Mouse (Mus musculus): Measurements from ENCODE around the gene Scp2.
"Not testable (repeated sequence)": the region's sequence is repeated elsewhere in the genome, so short reads cannot be mapped to it uniquely, and the experiment has no call there.

The Scp2 gene

DNA sequence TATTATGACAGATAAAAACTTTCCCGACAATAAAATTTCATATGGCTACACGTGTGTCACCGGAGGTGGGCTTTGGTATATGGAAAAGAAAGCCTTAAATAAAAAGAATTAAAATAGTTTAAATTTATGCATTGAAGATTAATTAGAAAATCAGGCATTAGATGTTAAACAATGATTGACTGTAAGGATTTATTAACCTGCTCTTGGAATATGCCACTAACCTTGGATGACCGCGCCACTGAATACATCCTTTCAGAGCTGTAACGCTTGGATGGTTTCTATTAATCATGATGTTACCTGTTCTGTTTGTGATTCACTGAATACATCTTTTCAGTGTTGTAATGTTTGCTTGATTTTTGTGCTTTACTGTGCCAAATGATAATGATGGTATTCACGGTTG is 35.1 kb downstream of the Scp2 start:
- DNase-seq (ENCODE audit: low read depth in 1 of 2, low spot score in 2 of 2) = no peak

DNA sequence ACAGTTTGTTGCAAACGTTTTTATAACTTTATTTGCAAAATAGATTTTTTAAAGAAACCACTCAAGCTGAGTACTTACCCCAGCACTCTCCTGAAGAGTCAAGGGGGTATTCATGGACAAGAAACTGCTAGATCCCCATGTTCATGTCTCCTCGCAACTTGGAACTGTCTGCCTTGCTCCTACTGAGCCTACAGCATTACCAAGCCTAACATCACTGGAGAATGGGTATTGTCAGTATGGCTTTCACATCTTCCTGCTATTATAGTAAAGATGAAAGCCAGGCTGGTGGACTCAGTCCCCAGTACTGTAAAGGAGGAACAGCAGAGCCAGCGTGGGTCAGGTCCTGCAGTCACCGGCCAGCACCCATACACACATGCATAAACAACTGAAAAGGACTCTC is 48.5 kb downstream of the Scp2 start, which contains the start of gene Podn:
Gene Podn, minus strand, starts transcription at position 101 of the 400 bp plus-strand sequence.
- DNase-seq (ENCODE audit: low read depth in 1 of 2, low spot score in 2 of 2) = no peak

DNA sequence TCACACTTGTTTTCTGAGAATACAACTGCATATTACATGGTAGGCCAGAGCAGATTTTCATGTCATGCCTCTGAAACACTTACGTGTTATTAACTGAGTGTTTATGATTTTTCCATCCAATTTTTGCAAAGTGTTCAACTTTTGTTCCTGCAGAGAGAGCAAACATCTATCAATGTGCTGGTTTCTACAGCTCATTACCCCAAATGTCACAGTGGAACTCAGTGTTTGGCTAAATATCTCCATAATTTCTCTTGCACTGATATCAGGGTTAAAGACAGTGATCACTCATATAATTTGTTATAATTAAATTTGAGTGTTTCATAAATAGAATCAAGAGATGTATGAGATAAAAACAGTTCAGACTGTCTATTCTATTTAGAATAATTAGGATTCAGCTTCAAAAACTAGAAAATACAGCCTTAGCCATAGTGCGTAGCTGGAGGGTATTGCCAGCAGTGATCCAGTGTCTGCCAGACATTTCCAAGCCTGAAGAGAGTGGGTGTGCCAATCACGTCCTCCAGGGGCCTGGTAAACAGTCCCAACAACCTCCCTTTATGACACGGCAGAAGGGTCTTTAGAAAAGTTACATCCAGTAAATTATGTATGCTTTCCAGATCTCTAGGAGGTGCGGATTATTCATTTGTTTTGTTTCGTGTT is 51.9 kb downstream of the Scp2 start:
- no peak for DNase-seq (ENCODE audit: low read depth in 1 of 2, low spot score in 2 of 2)

DNA sequence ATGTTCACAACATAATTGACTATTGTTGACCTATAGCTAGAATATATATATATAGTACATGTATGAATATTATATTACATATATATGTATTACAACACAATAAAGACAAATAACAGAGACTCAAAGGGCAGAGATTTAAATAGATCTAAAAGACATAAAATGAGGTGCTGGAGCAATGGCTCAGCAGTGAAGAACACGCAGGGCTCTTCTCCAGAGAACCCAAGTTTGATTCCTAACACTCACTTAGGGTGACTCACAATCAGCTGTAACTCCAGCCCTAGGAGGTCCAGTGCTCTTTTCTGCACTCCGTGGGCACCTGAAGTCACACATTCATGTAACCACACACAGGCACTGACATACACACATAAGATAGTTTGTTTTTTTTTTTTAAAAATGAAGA is 60.8 kb downstream of the Scp2 start:
- DNase-seq (ENCODE audit: low read depth in 1 of 2, low spot score in 2 of 2) = no peak

DNA sequence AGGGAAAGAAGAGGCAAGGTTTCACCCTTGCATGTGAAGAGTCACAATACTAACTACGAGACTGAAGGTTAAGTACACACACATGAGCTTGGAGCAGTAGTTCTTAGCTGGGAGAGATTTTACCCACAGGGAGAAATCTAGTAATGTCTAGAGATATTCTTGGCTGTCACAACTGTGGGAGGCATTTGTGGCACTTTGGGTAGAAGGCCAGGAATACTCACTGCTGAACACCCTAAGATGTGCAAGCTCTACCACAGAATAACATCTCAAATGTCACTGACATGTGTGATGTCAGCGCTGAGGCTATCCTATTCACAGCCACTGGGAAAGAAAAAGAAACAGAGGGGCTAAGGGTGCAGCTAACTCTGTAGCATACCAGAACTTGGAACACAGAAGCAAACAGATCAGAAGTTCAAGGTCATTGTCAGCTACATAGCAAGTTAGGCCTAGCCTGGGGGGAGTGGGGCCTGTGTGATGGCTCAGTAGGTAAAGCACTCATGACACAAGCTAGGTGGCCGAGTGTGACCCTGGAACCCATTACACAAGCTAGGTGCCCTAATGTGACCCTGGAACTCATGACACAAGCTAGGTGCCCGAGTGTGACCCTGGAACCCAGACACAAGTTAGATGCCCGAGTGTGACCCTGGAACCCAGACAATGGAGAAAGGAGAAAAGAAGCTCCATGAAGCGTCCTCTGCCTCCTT is 61.6 kb downstream of the Scp2 start:
- DNase-seq (ENCODE audit: low read depth in 1 of 2, low spot score in 2 of 2) = no peak

DNA sequence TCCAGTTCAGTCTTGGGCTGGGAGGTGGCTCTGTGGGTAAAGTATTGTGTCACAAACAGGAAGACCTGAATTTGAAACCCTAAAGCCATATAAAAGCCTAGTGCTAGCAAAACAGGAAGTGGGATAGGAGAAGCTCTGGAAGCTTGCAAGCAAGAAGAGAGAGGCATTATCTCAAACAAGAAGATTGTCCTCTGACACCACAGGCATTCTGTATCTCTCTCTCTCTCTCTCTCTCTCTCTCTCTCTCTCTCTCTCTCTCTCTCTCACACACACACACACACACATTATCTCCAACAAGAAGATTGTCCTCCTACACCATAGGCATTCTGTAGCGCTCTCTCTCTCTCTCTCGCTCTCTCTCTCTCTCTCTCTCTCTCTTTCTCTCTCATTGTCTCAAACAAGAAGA is 62.4 kb downstream of the Scp2 start:
- DNase-seq (ENCODE audit: low read depth in 1 of 2, low spot score in 2 of 2) = no peak

DNA sequence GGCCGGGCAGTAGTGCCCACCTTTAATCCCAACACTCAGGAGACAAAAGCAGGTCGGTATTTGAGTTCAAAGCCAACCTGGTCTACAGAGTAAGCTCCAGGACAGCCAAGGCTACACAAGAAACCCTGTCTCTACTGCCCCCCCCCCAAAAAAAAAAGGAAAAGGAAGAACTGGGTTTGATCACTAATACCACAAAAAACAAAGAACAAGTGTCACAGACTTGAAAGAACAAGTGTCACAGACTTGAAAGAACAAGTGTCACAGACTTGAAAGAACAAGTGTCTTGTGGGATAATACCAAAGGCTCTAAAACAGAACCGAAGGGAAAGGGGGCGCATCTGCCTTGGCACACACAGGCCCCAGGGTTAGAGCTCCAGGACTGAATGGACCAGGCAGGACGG is 63.9 kb downstream of the Scp2 start:
- no peak for DNase-seq (ENCODE audit: low read depth in 1 of 2, low spot score in 2 of 2)

DNA sequence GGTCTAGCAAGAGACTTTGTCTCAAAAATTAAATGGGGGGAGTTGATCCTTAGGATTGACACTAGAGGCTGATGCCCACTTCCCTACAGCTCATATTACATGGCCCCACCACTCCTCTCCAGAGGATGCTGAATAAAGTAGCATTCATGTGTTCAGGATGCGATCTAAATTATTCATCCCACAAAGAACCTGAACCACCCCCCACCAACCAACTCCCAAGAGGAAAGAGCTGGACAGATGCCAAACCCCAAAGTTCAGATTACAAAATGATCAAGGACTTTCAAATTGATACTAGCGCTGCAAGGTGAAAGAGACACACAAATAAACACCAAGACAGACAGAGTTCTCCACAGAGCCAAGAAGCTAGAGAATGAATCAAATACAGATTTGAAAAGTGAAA is 65.0 kb downstream of the Scp2 start:
- no peak for DNase-seq (ENCODE audit: low read depth in 1 of 2, low spot score in 2 of 2)

DNA sequence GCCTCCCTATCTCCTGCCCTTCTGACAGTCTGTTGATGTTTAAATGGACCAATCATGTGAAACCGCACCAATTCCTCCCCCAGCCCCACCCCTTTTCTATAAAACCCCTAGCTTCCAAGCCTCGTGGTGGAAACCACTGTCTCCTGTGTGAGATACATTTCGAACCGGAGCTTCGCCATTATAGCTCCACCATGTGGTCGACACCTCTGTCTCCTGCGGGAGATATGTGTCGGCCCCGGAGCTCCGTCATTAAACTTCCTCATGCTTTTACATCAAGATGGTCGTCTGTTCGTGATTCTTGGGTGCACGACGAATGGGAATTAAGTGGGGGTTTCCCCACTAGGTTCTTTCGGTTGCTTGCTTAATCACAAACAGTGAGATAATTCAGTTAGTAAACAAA is 65.6 kb downstream of the Scp2 start:
- DNase-seq (ENCODE audit: low read depth in 1 of 2, low spot score in 2 of 2) = not testable (repeated sequence)

DNA sequence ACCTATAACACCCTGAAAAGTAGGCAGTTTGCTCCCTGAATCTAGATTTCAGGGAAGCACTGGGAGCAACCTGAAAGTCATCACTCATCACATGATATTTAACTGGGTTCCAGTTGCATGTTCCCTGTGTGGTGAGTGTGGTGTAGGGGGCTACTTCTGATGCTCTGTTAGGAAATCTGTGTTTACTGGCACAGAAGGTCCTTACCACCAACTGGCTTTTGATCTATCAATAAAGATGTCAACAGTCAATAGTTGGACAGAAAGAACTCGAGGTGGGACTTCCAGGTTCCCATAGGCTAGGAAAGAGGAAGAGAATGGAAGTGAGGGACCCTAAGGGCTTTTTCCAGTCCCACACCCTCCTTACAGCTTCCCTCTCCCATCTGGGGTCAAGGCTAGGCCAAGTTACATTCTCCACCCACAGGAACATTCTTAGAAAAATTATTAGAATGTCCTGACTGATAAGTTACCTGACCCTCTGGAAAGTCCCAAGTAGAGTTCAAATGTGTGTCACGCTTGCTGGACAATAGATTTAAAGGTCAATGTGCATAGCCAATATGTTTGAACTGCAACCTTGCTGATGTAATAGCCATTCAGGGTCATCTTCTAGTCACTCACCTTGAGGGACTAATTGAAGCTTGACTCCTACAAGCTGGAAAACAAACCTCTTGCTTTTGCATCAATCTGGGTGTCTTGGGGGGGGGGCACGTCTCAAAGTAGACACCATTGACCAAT is 67.4 kb downstream of the Scp2 start:
- DNase-seq (ENCODE audit: low read depth in 1 of 2, low spot score in 2 of 2) = no peak

DNA sequence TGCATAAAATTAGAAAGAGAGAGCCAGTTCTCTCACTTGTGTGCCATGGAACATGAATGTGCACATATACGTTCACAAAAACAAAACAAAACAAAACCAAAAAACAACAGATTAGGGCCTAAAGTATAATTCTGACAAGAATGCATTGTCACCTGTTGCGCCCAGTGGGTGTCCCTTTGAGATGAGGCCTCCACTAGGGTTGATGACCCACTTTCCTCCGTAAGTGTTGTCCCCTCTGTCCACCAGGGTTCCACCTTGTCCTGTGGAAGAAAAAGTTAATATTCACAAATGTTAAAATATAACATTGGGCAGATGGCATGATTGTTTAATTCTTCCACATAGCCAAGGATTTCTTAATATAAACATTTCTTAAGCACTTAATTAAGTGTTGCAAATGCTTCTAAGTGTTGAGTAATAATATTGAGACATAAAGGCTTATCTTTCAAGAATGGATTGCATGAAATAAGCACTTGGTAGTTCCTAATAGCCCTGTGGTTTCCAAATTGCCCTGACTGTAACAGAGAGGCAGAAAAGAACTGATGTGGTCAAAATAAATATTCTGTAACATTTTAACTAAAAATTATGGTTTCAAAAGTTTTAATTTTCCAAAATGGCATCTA is 70.5 kb downstream of the Scp2 start:
- DNase-seq (ENCODE audit: low read depth in 1 of 2, low spot score in 2 of 2) = no peak

DNA sequence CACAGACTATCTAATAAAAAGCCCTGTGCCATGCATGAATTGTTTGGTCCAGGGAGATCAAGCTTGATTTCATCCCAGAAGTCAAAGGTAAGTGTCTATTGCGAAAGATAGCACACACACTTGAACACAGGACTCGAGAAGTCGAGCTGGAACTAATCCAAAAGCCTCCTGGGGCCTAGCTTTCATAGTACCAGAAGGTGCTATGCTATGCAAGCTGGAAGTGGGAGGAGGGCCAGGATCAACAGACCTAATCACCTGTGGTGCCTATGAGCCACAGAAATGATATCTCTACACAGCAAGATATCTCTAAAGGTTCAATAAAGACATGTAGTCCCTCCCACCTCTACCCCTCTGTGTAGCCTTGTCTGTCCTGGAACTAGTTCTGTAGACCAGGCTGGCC is 72.7 kb downstream of the Scp2 start:
- no peak for DNase-seq (ENCODE audit: low read depth in 1 of 2, low spot score in 2 of 2)

DNA sequence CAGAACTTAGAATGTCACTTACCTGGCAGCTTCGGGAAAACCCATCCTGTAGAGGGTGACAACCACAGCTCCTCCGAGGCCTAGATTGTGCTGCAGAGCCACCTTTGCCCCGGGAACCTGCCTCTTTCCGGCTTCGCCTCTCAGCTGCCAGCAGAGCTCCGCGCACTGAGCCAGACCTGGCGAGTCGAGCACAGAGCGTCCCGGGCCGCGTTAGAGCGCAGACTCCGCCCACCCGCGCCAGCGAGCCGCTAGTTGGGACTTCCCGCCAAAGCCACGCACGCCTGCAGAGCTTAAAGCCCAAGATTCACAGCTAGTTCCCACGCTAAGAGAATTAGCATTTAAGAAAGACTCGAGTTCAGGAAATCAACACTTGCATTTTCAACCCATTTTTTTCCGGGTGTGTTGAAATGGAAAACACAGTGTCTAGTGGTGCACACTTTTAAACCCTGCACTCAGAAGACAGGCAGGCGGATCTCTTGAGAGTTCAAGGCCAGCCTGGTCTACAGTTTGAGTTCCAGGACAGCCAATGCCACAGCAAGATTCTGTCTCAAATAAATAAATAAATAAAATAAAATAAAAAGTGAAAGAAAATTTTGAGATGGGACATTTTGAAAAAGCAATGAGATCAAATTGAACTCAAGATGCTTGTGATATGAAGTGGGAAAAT is 73.4 kb downstream of the Scp2 start:
- peak; percentile 82 to 90 for DNase-seq (ENCODE audit: low read depth in 1 of 2, low spot score in 2 of 2)

DNA sequence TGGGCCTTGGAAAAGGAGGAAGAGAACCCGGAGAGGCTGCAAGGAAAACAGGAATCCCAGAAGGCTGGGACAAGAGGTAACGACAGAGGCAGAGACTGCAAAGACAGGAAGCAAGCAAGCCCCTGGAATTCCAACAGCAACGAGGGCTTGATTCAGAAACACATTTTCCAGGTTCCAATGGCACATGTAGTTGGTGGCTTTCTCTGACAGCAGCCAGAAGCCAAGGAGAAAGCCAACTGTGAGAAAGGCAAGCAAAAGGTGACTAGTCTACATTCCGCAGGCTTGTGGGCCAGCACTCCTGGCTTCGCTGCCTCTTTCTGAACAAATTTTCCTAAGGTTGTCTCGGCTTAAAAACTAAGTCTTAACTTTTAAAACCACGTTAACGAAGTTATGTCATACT is 74.1 kb downstream of the Scp2 start:
- no peak for DNase-seq (ENCODE audit: low read depth in 1 of 2, low spot score in 2 of 2)

DNA sequence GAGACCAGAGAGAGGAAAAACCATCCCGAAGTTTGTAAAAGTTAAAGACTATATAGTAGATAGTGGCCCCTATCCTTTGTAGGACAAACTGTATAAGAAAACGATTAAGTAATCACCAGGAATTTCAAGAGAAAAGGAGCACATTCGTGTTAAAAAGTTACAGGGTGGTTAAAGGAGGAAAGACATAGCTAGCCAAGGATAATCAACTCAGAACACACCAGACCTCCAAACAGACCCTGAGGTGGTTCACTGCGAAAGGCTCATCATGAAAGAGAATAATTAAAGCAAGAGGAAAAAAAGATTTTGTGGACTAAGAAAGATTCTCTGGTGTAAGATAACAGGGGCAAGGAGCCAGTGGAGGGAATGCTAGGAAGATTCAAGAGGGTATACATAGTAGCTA is 74.5 kb downstream of the Scp2 start:
- no peak for DNase-seq (ENCODE audit: low read depth in 1 of 2, low spot score in 2 of 2)

DNA sequence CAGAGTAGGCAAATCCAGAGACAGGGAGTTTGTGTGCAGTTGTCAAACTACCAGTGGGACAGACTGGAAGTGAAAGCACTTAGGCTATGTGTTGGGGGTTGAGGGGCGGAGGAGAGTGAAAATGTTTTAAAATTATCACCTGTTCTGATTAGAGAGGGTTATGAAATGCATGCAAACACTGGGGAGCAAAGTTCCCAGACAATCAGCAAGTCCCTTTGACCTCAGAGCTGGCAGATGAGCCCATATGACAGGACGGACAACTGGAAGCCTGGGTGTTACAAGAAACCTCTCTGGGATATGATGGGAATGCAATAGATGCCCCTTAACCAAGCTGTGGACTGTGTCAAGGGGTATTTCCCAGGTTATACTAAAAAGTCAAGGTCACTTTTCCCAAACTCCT is 76.7 kb downstream of the Scp2 start:
- DNase-seq (ENCODE audit: low read depth in 1 of 2, low spot score in 2 of 2) = no peak

DNA sequence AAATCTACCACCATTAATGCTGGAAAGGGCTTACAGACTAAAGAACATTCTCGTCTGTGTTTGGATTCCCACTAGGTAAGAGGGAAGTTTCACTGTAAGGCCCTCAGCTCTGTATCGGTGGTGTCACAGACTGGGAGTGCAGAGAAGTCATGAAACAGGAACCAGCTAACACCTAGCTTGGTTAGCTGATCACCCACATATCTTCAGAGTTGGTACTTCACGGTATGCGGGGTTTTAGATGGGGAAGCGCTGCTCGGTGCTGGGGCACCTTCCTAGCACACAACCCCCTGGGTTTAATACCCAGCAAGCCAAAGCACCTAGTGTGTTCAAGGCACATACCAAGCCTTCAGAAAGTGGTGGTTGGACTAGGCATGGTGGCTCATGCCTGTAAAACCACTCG is 77.5 kb downstream of the Scp2 start:
- DNase-seq (ENCODE audit: low read depth in 1 of 2, low spot score in 2 of 2) = no peak

DNA sequence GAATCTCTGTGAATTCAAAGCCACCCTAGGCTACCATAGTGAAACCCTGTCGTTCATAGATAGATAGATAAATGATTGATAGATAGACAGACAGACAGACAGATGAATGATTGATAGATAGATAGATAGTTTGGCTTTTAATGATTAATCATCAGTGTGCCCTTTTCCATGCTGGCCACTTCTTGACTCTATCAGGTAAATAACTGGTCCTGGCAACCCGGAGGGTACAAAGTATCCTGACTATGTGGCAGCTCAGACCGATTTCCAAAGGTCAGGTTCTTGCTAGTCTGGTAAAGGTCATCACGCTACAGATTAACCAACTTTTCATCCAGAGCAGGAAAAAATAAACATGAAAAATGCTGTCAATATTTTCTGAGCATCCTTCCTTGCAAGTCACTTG is 78.2 kb downstream of the Scp2 start:
- no peak for DNase-seq (ENCODE audit: low read depth in 1 of 2, low spot score in 2 of 2)

DNA sequence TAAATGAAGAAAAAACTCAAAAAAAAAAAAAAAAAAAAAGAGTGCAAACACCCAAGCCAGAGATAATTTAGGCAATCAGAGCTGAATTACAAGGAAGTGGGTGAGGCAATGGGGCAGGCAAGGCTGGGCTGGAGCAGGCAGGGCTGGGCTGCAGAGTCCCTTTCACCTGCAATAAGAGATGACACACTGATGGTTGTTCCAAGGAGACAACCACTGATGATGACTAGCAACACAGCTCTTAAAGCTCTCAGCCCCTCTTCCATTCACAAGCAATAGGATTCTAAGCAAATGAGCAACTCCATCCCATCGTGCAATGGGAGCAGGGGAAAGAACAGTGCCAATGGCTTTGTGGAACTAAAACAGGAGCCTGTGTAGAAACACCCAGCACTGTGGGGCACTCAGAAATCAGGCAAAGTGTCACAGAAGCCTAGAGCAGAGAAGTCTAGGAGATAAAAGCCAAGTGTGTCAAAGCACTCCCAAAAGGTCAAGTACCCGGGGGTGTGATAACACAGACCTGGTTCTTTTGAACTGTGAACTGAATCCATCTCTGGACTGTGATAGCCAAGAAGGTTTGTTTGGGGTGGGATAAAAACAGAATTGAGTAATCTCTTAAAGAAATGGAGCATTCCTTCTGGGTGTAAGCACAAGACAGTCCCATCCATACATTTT is 79.5 kb downstream of the Scp2 start:
- no peak for DNase-seq (ENCODE audit: low read depth in 1 of 2, low spot score in 2 of 2)

DNA sequence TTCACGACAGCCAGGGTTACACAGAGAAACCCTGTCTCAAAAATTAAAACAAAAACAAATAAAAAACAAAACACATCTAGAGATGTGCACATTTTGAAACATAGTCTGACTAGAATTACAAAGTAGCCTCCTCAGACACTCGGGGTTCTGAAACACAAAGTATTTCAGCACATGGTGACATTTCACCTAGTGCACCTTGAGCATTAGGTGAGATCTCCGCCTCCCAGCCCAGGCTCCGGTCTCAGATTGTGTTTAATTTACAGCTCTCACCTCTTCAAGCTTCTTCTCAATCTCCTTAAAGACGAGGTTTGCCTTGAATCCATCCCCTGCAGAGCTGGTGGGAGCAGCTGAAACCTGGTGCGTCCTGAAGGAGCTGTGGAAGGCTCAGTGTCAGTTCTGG is 81.2 kb downstream of the Scp2 start:
- no peak for DNase-seq (ENCODE audit: low read depth in 1 of 2, low spot score in 2 of 2)

DNA sequence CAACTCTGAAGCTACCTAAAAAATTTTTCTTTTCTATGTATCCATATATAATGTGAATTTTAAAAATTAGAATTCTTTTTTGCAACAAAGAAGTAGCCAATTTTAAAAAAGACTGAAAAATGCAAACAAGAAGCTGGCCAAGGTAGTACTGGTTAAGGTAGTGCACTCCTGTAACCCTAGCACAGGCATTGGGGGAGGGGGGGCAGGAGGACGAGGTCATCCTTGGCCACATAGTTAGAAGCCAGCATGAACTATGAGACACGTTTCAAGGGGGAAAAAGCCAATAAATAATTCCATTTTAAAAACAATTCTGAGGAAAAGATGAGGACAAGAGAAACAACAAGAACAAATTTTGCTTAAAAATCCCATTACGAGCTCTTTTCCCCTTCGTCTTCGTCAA is 82.3 kb downstream of the Scp2 start:
- no peak for DNase-seq (ENCODE audit: low read depth in 1 of 2, low spot score in 2 of 2)

Measured in monocyte, adult 2 months (primary cell).